Mouse (Mus musculus) midbrain, embryonic 11.5 days (tissue): ENCODE measurements around the gene Hist1h3d. TPM values are rescaled to one million over a fixed set of nuclear protein-coding genes. Genes with fewer than 3 reads are reported as not detected.
A peak's percentile ranks its signal among the peaks of the same experiment; 100 is the strongest.
"Not testable (repeated sequence)": the region's sequence is repeated elsewhere in the genome, so short reads cannot be mapped to it uniquely, and the experiment has no call there.

Experiments used
- ATAC-seq: fragments of 200-750 bp; cut with Nextera tagmentation; 2 replicates; pipeline ENCODE4 v1.8.0; 2017; ENCODE audit warnings: moderate TSS enrichment, moderate library complexity; ENCODE audit not compliant: low FRiP score
- DNase-seq: peaks from one replicate; pipeline ENCODE4 v3.0.0; 2015; ENCODE audit warnings: low spot score; ENCODE audit errors: missing footprints
- H3K27ac ChIP-seq: fragments of 300-500 bp; sonication (generic); 2 replicates; pipeline ENCODE4 v1.5.1; 2014; ENCODE audit warnings: low read depth, low read length
- H3K27me3 ChIP-seq: fragments of 300-500 bp; sonication (generic); 2 replicates; pipeline ENCODE4 v1.6.1; 2014; ENCODE audit warnings: mild to moderate bottlenecking, low read length, moderate library complexity, mixed read lengths; ENCODE audit not compliant: control insufficient read depth, insufficient read depth
- H3K36me3 ChIP-seq: fragments of 300-500 bp; sonication (generic); 2 replicates; pipeline ENCODE4 v1.6.1; 2014; ENCODE audit warnings: mild to moderate bottlenecking, low read length, moderate library complexity, mixed read lengths; ENCODE audit not compliant: control insufficient read depth, insufficient read depth
- H3K4me1 ChIP-seq: fragments of 300-500 bp; sonication (generic); 2 replicates; pipeline ENCODE4 v1.6.1; 2014; ENCODE audit warnings: low read length; ENCODE audit not compliant: control insufficient read depth, insufficient read depth
- H3K4me2 ChIP-seq: fragments of 300-500 bp; sonication (generic); 2 replicates; pipeline ENCODE4 v1.6.1; 2014; ENCODE audit warnings: mild to moderate bottlenecking, moderate library complexity
- H3K4me3 ChIP-seq: fragments of 300-500 bp; sonication (generic); 2 replicates; pipeline ENCODE4 v1.5.1; 2014; ENCODE audit warnings: low read depth, low read length
- H3K9ac ChIP-seq: fragments of 300-500 bp; sonication (generic); 2 replicates; pipeline ENCODE4 v1.6.1; 2014; ENCODE audit warnings: low read length
- H3K9me3 ChIP-seq: fragments of 300-500 bp; sonication (generic); 2 replicates; pipeline ENCODE4 v1.6.1; 2016; ENCODE audit warnings: low read length; ENCODE audit not compliant: control insufficient read depth
- WGBS: fragments of 180-500 bp; shearing (Covaris S2); extraction: QIAGEN DNeasy Blood & Tissue Kit; methylation state at CpG from one replicate; pipeline ENCODE4 v1.1.7; 2014; 5-methylcytosine and 5-hydroxymethylcytosine counted together
- polyA plus RNA-seq: library from polyadenylated mRNA; unstranded; fragments of >200 nt; fragmentation: Nextera tagmentation; extraction: Ambion mirVana; gene quantifications from 2 replicates; pipeline ENCODE4 v1.2.1, GENCODE M21; 2014

Gene Hist1h3d
- polyA plus RNA-seq, 1 experiment from 2014 or later: 7.4 TPM

- ATAC-seq (no peak), DNase-seq (peak; percentile 91)
- H3K9ac ChIP-seq: peak overlapping the region; percentile 86
- 23% methylated on average over 9 of the region's 9 CpGs for WGBS
- H3K4me3 ChIP-seq: peak overlapping the region; percentile 45
- no peaks in the 10 kb centered on the region for H3K36me3 ChIP-seq
- H3K4me2 ChIP-seq: peak overlapping the region; percentile 45
- no peaks in the 10 kb centered on the region for H3K9me3 ChIP-seq
- peak overlapping the region; percentile 98 for H3K27ac ChIP-seq
- H3K4me1 ChIP-seq: peaks cover 19% of the 10 kb centered on the region
- H3K27me3 ChIP-seq: no peaks in the 10 kb centered on the region
Observed at GRCm38 (mm10) chr13:23532262-23533075, 43.1 kb upstream of the Hist1h3d start.

- ATAC-seq: peak; percentile 64
- Histone ChIP-seq H3K4me1 (peaks cover 19% of the 10 kb centered on the region), H3K4me2 (peak within 1 kb of the TSS; percentile 45), H3K27ac (peak within 1 kb of the TSS; percentile 98), H3K9ac (peak within 1 kb of the TSS; percentile 66), H3K4me3 (peak within 1 kb of the TSS; percentile 48)
- WGBS: under 1% methylated on average over 22 of the region's 53 CpGs
- DNase-seq: peak; percentile 94
- H3K27me3 ChIP-seq, H3K36me3 ChIP-seq, H3K9me3 ChIP-seq: not testable (repeated sequence)
Observed at GRCm38 (mm10) chr13:23533560-23534367, 41.8 kb upstream of the Hist1h3d start, which contains the start of gene Hist1h2af. Hist1h2af (plus strand) TSS chr13:23533906.

GRCm38 (mm10) chr13:23534368-23535131 is 41.0 kb upstream of the Hist1h3d start:
- Histone ChIP-seq H3K4me3 (peak overlapping the region; percentile 48), H3K27me3 (no peaks in the 10 kb centered on the region), H3K27ac (peak overlapping the region; percentile 98), H3K4me2 (peak overlapping the region; percentile 45), H3K4me1 (peaks cover 16% of the 10 kb centered on the region), H3K9ac (peak overlapping the region; percentile 66), H3K9me3 (no peaks in the 10 kb centered on the region), H3K36me3 (no peaks in the 10 kb centered on the region)
- under 1% methylated on average over 15 of the region's 15 CpGs for WGBS
- ATAC-seq (peak; percentile 10), DNase-seq (peak; percentile 97)

- Histone ChIP-seq H3K4me3 (peak within 1 kb of the TSS; percentile 48), H3K9ac (peak within 1 kb of the TSS; percentile 69), H3K4me1 (peaks cover 16% of the 10 kb centered on the region), H3K4me2 (peak within 1 kb of the TSS; percentile 45), H3K27ac (peak within 1 kb of the TSS; percentile 98)
- H3K9me3 ChIP-seq, H3K36me3 ChIP-seq, H3K27me3 ChIP-seq: not testable (repeated sequence)
- peak; percentile 92 for ATAC-seq
- DNase-seq: peak; percentile 98
- WGBS: under 1% methylated on average over 48 of the region's 62 CpGs
Observed at GRCm38 (mm10) chr13:23535137-23536075, 40.2 kb upstream of the Hist1h3d start, which contains the start of gene Hist1h3g. Hist1h3g (plus strand) TSS chr13:23535422.

- no peaks in the 10 kb centered on the region for H3K9me3 ChIP-seq
- peak overlapping the region; percentile 69 for H3K9ac ChIP-seq
- H3K36me3 ChIP-seq: no peaks in the 10 kb centered on the region
- H3K4me2 ChIP-seq: peak overlapping the region; percentile 45
- H3K4me1 ChIP-seq: peaks cover 16% of the 10 kb centered on the region
- peak; percentile 87 for DNase-seq
- peak overlapping the region; percentile 98 for H3K27ac ChIP-seq
- ATAC-seq: no peak
- H3K27me3 ChIP-seq: no peaks in the 10 kb centered on the region
- 22% methylated on average over 7 of the region's 7 CpGs for WGBS
- peak overlapping the region; percentile 48 for H3K4me3 ChIP-seq
Observed at GRCm38 (mm10) chr13:23536076-23536822, 39.3 kb upstream of the Hist1h3d start.

- no peak overlapping the region for H3K9ac ChIP-seq
- no peak overlapping the region; the same call in 1 of the 2 replicates for H3K27ac ChIP-seq
- ATAC-seq (no peak), DNase-seq (peak; percentile 86)
- peak overlapping the region; percentile 45 for H3K4me2 ChIP-seq
- WGBS: 78% methylated on average over 3 of the region's 3 CpGs
- no peaks in the 10 kb centered on the region for H3K27me3 ChIP-seq
- H3K9me3 ChIP-seq: no peaks in the 10 kb centered on the region
- H3K4me3 ChIP-seq: no peak overlapping the region
- no peaks in the 10 kb centered on the region for H3K36me3 ChIP-seq
- H3K4me1 ChIP-seq: peaks cover 15% of the 10 kb centered on the region
Observed at GRCm38 (mm10) chr13:23537006-23537710, 38.4 kb upstream of the Hist1h3d start.

GRCm38 (mm10) chr13:23538249-23538648 is 37.3 kb upstream of the Hist1h3d start:
- ATAC-seq (no peak), DNase-seq (no peak)
- H3K4me3 ChIP-seq: no peak overlapping the region
- H3K27me3 ChIP-seq: no peaks in the 10 kb centered on the region
- H3K9ac ChIP-seq: no peak overlapping the region
- no peaks in the 10 kb centered on the region for H3K36me3 ChIP-seq
- no peak overlapping the region for H3K4me2 ChIP-seq
- H3K27ac ChIP-seq: no peak overlapping the region
- WGBS: 83% methylated on average over 5 of the region's 5 CpGs
- H3K9me3 ChIP-seq: no peaks in the 10 kb centered on the region
- peaks cover 10% of the 10 kb centered on the region for H3K4me1 ChIP-seq
